Mouse (Mus musculus) forebrain, embryonic 14.5 days (tissue): ENCODE measurements around the gene Aif1l. TPM values are rescaled to one million over a fixed set of nuclear protein-coding genes. Genes with fewer than 3 reads are reported as not detected.

Experiments
- ATAC-seq: fragments of 200-750 bp; cut with Nextera tagmentation; 2 replicates; pipeline ENCODE4 v1.8.0; 2017; ENCODE audit warnings: mild to moderate bottlenecking, moderate library complexity
- DNase-seq: peaks from one replicate; pipeline ENCODE4 v3.0.0-alpha.2; 2015; ENCODE audit warnings: low spot score
- H3K27ac ChIP-seq: fragments of 300-500 bp; sonication (generic); 2 replicates; pipeline ENCODE4 v1.5.1; 2014; ENCODE audit warnings: low read depth, mild to moderate bottlenecking, control low read depth, low read length, moderate library complexity
- H3K27me3 ChIP-seq: fragments of 300-500 bp; sonication (generic); replicated peaks from 2 replicates; pipeline ENCODE4 v1.6.1; 2014; ENCODE audit warnings: low read length, control low read depth, mixed read lengths; ENCODE audit not compliant: control insufficient read depth, insufficient read depth
- H3K36me3 ChIP-seq: fragments of 300-500 bp; sonication (generic); 2 replicates; pipeline ENCODE4 v1.6.1; 2014; ENCODE audit warnings: low read length, control low read depth; ENCODE audit not compliant: control insufficient read depth, insufficient read depth
- H3K4me1 ChIP-seq: fragments of 300-500 bp; sonication (generic); 2 replicates; pipeline ENCODE4 v1.6.1; 2014; ENCODE audit warnings: antibody characterized with exemption, low read length, control low read depth; ENCODE audit not compliant: control insufficient read depth, insufficient read depth
- H3K4me2 ChIP-seq: fragments of 300-500 bp; sonication (generic); 2 replicates; pipeline ENCODE4 v1.6.1; 2014; ENCODE audit warnings: mild to moderate bottlenecking, control low read depth, low read length
- H3K4me3 ChIP-seq: fragments of 300-500 bp; sonication (generic); 2 replicates; pipeline ENCODE4 v1.5.1; 2014; ENCODE audit warnings: low read depth, low read length, control low read depth
- H3K9ac ChIP-seq: fragments of 300-500 bp; sonication (generic); 2 replicates; pipeline ENCODE4 v1.6.1; 2014; ENCODE audit warnings: mild to moderate bottlenecking, low read length, control low read depth, moderate library complexity
- H3K9me3 ChIP-seq: fragments of 300-500 bp; sonication (generic); replicated peaks from 2 replicates; pipeline ENCODE4 v1.6.1; 2016; ENCODE audit warnings: low read length, control low read depth, mixed read lengths; ENCODE audit not compliant: control insufficient read depth
- WGBS: fragments of 180-500 bp; shearing (Covaris S2); extraction: QIAGEN DNeasy Blood & Tissue Kit; methylation state at CpG from one replicate; pipeline ENCODE4 v1.1.7; 2014; 5-methylcytosine and 5-hydroxymethylcytosine counted together
- polyA plus RNA-seq: library from polyadenylated mRNA; unstranded; fragments of >200 nt; fragmentation: Nextera tagmentation; extraction: Ambion mirVana; gene quantifications from 2 replicates; pipeline ENCODE4 v1.2.1, GENCODE M21; 2014

The Aif1l gene
- polyA plus RNA-seq, 1 experiment from 2014 or later = 66.3 TPM

- no peak overlapping the region for H3K4me3 ChIP-seq
- peaks cover 51% of the 10 kb centered on the region for H3K36me3 ChIP-seq
- H3K27ac ChIP-seq = no peak overlapping the region
- no peaks in the 10 kb centered on the region for H3K9me3 ChIP-seq
- WGBS = 85% methylated on average over 4 of the region's 4 CpGs
- no peak overlapping the region for H3K9ac ChIP-seq
- ATAC-seq (no peak), DNase-seq (no peak)
- H3K4me1 ChIP-seq = peaks cover 13% of the 10 kb centered on the region
- no peak overlapping the region for H3K4me2 ChIP-seq
- H3K27me3 ChIP-seq = no peaks in the 10 kb centered on the region
Measured at GRCm38 (mm10) chr2:31972589-31972988, 22.6 kb downstream of the Aif1l start.

- H3K4me1 ChIP-seq = peaks cover 13% of the 10 kb centered on the region
- DNase-seq (peak; percentile 100), ATAC-seq (peak; percentile 100)
- H3K27me3 ChIP-seq = no peaks in the 10 kb centered on the region
- peak within 1 kb of the TSS; percentile 92 for H3K4me3 ChIP-seq
- H3K9me3 ChIP-seq = no peaks in the 10 kb centered on the region
- H3K4me2 ChIP-seq = peak within 1 kb of the TSS; percentile 90
- peak within 1 kb of the TSS; percentile 70 for H3K27ac ChIP-seq
- peaks cover 58% of the 10 kb centered on the region for H3K36me3 ChIP-seq
- H3K9ac ChIP-seq = peak within 1 kb of the TSS; percentile 92
- under 1% methylated on average over 60 of the region's 60 CpGs for WGBS
Measured at GRCm38 (mm10) chr2:31974141-31974808, 24.3 kb downstream of the Aif1l start, which contains the start of gene Nup214. Nup214 (plus strand) TSS chr2:31974436.

GRCm38 (mm10) chr2:31974809-31975371, 25.0 kb downstream of the Aif1l start:
- H3K9me3 ChIP-seq = no peaks in the 10 kb centered on the region
- peak overlapping the region; percentile 90 for H3K4me2 ChIP-seq
- peak overlapping the region; percentile 92 for H3K9ac ChIP-seq
- H3K4me1 ChIP-seq = peaks cover 13% of the 10 kb centered on the region
- WGBS = 10% methylated on average over 13 of the region's 13 CpGs
- ATAC-seq (no peak), DNase-seq (no peak)
- H3K4me3 ChIP-seq = peak overlapping the region; percentile 92
- H3K27ac ChIP-seq = no peak overlapping the region
- H3K36me3 ChIP-seq = peaks cover 56% of the 10 kb centered on the region
- H3K27me3 ChIP-seq = no peaks in the 10 kb centered on the region

- Histone ChIP-seq H3K9me3 (no peaks in the 10 kb centered on the region), H3K27ac (no peak overlapping the region), H3K27me3 (no peaks in the 10 kb centered on the region), H3K4me3 (no peak overlapping the region), H3K9ac (no peak overlapping the region), H3K36me3 (peaks cover 95% of the 10 kb centered on the region), H3K4me1 (no peaks in the 10 kb centered on the region), H3K4me2 (no peak overlapping the region)
- 93% methylated on average over 1 of the region's 1 CpGs for WGBS
- ATAC-seq (no peak), DNase-seq (no peak)
Measured at GRCm38 (mm10) chr2:31987774-31988173, 37.8 kb downstream of the Aif1l start.

- peaks cover 88% of the 10 kb centered on the region for H3K36me3 ChIP-seq
- ATAC-seq = no peak
Measured at GRCm38 (mm10) chr2:31990961-31991360, 41.0 kb downstream of the Aif1l start.

GRCm38 (mm10) chr2:31994896-31995295, 45.0 kb downstream of the Aif1l start:
- peaks cover 92% of the 10 kb centered on the region for H3K36me3 ChIP-seq
- no peak overlapping the region for H3K9ac ChIP-seq
- no peak for DNase-seq
- 93% methylated on average over 9 of the region's 9 CpGs for WGBS
- no peaks in the 10 kb centered on the region for H3K9me3 ChIP-seq
- no peak overlapping the region for H3K4me2 ChIP-seq
- H3K4me3 ChIP-seq = no peak overlapping the region
- no peaks in the 10 kb centered on the region for H3K27me3 ChIP-seq
- no peak for ATAC-seq
- H3K27ac ChIP-seq = no peak overlapping the region
- H3K4me1 ChIP-seq = no peaks in the 10 kb centered on the region

More at GRCm38 (mm10) chr2:31990961-31991360, 41.0 kb downstream of the Aif1l start:
- WGBS = 95% methylated on average over 4 of the region's 4 CpGs
- H3K9ac ChIP-seq = no peak overlapping the region
- H3K27me3 ChIP-seq = no peaks in the 10 kb centered on the region
- H3K27ac ChIP-seq = no peak overlapping the region
- H3K4me2 ChIP-seq = no peak overlapping the region
- no peak overlapping the region for H3K4me3 ChIP-seq
- no peaks in the 10 kb centered on the region for H3K9me3 ChIP-seq
- H3K4me1 ChIP-seq = no peaks in the 10 kb centered on the region
- DNase-seq = no peak

- H3K4me3 ChIP-seq = no peak overlapping the region
- H3K4me1 ChIP-seq = no peaks in the 10 kb centered on the region
- peaks cover 90% of the 10 kb centered on the region for H3K36me3 ChIP-seq
- ATAC-seq = no peak
- no peak overlapping the region for H3K9ac ChIP-seq
- WGBS = 95% methylated on average over 13 of the region's 13 CpGs
- H3K27ac ChIP-seq = no peak overlapping the region
- no peaks in the 10 kb centered on the region for H3K9me3 ChIP-seq
- H3K27me3 ChIP-seq = no peaks in the 10 kb centered on the region
- H3K4me2 ChIP-seq = no peak overlapping the region
- DNase-seq = no peak
Measured at GRCm38 (mm10) chr2:31996060-31996459, 46.1 kb downstream of the Aif1l start.

GRCm38 (mm10) chr2:31997539-31997938, 47.6 kb downstream of the Aif1l start:
- 96% methylated on average over 5 of the region's 5 CpGs for WGBS
- DNase-seq = no peak

GRCm38 (mm10) chr2:31998443-31998842, 48.5 kb downstream of the Aif1l start:
- 74% methylated on average over 2 of the region's 2 CpGs for WGBS
- DNase-seq (no peak), ATAC-seq (no peak)
- H3K4me2 ChIP-seq = no peak overlapping the region
- no peak overlapping the region for H3K9ac ChIP-seq
- H3K9me3 ChIP-seq = no peaks in the 10 kb centered on the region
- H3K27me3 ChIP-seq = no peaks in the 10 kb centered on the region
- no peaks in the 10 kb centered on the region for H3K4me1 ChIP-seq
- H3K4me3 ChIP-seq = no peak overlapping the region
- peaks cover 84% of the 10 kb centered on the region for H3K36me3 ChIP-seq
- H3K27ac ChIP-seq = no peak overlapping the region

More at GRCm38 (mm10) chr2:31997539-31997938, 47.6 kb downstream of the Aif1l start:
- Histone ChIP-seq H3K9ac (no peak overlapping the region), H3K4me1 (no peaks in the 10 kb centered on the region), H3K27me3 (no peaks in the 10 kb centered on the region), H3K4me3 (no peak overlapping the region), H3K4me2 (no peak overlapping the region), H3K27ac (no peak overlapping the region), H3K36me3 (peaks cover 84% of the 10 kb centered on the region), H3K9me3 (no peaks in the 10 kb centered on the region)
- ATAC-seq = no peak
